Mouse (Mus musculus) heart, postnatal 14 days (tissue): ENCODE data around the gene Usp38. TPM values are rescaled to one million over a fixed set of nuclear protein-coding genes. Genes with fewer than 3 reads are reported as not detected.

Experiments
- DNase-seq, 2 experiments: peaks; one replicate each; pipeline ENCODE4 v3.0.0; 2021 to 2022
- intact Hi-C: fragments of 180-260 bp; cut with DNase I; formaldehyde crosslinking; loops from one replicate; pipeline ENCODE4 v1.15.1; 2025
- total RNA-seq, 2 experiments: library from RNA; stranded (reverse); gene quantifications; 2 replicates each; pipeline ENCODE4 v1.2.3; 2021

The Usp38 gene
- total RNA-seq, 2 experiments from 2014 or later, result 19.8 to 19.9 TPM

DNA sequence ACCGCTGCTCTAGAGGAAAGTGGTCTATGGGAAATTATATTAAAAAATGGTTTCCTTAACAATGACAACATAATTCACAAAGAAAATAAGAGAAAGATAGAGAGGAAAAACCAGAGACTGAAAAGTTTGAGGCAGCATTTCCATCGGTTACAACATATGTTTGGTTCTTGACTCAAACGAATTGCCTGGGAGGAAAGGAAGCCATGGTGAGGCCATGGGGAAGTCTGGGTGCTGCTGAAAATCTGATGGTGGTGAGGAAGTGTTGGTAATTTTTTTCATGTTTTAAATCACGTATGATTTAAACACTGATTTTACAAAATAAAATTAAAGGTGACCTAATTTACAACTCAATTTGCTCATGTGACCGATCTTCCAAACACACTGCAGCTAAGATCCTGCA lies 45.3 kb downstream of the Usp38 start:
- intact Hi-C loops, result no loop called here
- no peak for DNase-seq

DNA sequence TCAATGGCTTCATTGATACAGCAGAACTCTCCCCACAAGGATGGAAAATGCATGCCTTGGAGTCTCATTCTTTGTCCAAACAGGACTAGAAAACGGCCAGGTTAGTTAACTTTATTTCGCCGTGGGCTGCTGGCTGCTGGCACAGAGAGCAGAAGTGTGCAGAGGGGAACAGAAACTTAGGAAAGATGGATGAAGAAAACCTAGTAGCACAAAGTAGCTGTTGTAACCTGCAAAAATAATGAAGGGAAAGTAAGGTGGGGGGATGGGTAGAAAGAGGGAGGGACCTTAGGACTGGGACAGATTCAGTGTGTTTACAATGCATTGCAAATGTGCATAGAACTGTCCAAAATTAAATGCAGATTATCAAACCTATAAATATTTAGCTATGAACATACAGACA lies 51.6 kb downstream of the Usp38 start:
- intact Hi-C loops, result no loop called here
- no peak for DNase-seq

GRCm38 (mm10) chr8:80962592-80962983 lies 52.1 kb downstream of the Usp38 start:
- intact Hi-C loops, result no loop called here
- DNase-seq, result no peak

DNA sequence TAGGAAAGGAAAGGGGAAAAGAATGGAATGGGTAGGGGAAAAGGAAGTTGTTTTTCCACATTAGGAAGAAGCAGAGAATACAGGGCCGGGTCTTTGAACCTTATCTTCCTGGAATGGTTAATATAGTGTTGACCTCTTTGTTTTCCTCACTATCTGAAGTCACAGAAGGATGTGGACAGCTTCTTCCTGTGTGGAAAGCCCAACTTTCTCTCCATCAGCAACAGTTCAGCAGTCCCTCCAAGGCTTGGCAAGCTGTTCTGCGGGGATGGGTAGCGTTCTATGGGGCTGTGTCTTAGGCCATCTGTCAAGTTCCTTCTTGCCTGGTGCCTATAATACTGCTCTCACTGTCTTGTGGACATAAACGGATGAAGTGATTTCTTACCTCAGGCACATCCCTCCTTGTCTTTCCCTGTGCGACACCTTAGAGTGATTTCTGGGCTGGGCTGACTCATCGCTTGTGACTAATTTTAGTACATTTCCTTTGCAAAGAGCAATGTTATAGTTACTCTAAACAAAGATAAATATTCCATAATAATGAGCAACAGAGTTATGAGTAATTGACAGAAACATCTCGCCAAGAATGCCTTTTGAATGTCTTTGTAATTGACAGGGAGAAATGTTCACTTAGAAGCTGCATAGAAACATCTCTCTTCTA lies 52.7 kb downstream of the Usp38 start:
- no peak for DNase-seq
- intact Hi-C loops, result no loop called here

DNA sequence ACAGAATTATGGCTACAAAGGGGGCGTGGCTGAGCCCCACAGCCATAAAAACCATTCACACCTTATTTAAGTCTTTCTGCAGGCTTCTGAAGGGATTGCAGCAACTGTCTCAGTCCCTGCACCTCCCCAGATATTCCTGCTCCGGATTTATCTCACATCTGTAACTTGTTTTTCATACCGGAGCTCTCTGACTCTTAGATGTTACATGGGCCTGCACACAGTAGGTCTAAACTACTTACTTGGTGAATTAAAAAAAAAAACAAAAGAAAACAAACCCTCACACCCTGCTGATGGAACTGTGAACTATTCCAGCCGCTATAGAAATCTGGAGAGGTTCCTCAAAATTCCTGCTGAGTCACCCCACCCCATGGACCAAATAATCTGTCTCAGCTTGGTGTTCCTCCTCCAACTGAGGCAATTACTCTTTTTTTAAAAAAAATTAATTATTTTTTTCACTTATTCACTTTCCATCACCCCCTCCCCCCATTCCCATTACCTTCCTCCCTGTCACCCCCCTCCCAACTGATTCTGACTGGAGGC lies 53.6 kb downstream of the Usp38 start:
- no peak for DNase-seq
- intact Hi-C loops, result no loop called here

- no peak for DNase-seq
- intact Hi-C loops, result loop anchor here (5.0 kb wide), 1 partner anchor 62 kb away; no protein-coding TSS in a partner anchor
Observed at GRCm38 (mm10) chr8:80959588-80960268, 55.0 kb downstream of the Usp38 start.

DNA sequence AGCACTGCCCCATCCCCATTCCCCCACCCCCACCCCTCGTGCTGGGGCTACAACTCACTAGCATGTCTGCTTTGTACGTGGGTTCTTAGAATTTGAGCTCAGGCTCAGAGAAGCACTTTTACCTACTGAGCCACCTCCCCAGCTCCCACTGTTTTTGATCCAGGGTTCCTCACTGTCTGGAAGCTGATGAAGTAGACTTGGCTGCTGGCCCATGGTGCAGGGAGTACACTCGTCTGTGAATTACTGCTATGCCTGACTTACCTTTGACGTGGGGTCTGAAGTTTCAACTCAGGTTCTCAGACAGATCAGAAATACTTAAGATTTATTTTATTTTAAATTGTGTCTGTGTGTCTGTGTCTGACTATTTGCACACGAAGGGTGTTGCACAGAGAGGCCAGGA lies 57.0 kb downstream of the Usp38 start:
- DNase-seq, result no peak
- intact Hi-C loops, result loop anchor here (5.0 kb wide), 1 partner anchor 60 kb away; no protein-coding TSS in a partner anchor

DNA sequence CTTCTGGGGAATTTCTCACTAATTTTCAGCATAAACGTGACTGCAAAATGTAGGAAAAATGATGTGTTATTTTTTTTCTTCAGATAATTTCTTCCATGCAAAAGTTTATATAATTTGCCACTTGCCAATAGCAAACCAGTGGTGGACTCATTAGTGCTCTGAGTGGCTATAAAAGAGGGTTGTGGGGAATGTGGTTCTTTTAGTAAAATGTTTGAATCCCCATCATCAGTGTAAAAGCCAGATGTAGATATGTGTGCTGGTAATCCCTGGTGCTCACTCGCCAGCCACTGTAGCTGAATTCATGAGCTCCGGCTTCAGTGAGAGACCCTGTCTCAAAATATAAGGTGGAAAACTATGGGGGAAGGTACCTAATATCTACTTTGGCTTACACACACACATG lies 61.8 kb downstream of the Usp38 start:
- intact Hi-C loops, result no loop called here
- DNase-seq, result no peak

- DNase-seq, result no peak
- intact Hi-C loops, result no loop called here
Observed at GRCm38 (mm10) chr8:80952235-80952915, 62.4 kb downstream of the Usp38 start.

DNA sequence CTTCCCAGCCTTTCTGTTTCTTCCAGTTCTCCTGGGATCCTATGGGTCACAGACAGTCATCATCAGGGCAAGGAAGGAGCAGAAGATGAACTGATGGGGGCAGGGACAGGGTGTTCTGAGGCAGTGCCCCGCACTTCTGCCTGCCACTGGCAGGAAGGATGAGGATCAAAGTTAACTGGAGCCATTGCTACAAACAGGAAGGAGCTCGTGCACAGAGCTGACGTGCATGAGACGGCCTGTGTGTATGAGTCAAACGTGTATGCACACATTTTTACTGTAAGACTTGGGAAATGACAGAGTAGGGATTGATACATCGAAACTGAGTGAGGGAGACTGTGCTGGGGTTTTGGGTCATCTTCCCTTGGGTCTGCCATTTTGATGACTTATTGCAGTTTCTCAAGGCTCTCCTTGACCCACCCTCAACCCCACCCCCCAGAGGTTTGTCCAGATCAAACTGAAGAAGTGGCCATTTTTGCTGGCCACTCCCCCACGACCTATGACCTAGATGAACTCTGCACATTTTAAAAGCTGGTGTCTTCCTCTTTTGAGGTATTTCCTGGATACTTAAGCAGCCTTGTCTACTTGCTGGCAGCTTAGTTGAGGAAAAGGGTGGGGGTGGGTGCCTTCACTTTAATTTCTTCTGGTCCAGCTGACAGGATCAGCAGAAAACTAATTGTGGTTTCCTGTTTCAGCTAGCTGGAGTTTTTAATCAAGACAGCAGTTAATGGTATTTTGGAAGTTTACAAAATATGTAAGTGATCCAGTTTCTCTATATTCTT lies 66.1 kb downstream of the Usp38 start:
- DNase-seq, result peak in 1 of 2 experiments; percentile 18
- intact Hi-C loops, result no loop called here

DNA sequence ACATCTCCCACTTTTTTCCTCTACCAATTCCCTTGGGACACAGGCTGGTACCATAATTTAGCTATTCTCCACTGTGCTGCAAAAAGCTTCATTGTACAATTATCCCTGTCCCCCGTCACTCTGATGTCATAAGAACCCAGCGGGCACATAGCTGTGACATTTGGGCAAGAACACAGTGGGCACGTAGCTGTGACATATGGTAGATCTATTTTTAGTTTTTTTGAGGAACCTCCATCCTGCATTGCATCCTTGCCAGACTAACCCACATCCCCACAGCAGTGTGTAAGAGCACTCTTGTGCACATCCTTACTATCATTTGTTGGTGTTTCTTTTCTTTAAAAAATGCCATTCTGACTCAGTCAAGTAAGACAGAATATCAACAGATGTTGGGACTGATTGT lies 71.0 kb downstream of the Usp38 start:
- intact Hi-C loops, result no loop called here
- no peak for DNase-seq

DNA sequence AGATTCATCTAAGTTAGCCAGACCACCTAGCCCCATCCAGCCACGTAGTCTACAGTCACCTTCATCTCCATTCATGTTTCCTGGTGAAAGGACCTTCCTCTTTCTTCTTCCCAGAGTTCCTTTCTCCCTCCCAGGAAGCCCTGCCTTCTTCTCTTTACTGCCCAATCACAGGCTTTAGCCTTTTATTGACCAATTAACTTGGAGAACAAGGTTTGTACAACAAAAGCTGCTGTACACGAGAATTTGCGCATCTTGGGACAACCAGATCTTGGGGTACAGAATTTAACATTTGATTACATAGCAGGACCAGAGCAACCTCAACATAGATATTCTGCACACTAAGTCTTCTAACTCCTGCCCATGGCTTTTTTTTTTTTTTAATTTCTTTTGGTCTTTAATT lies 73.1 kb downstream of the Usp38 start:
- intact Hi-C loops, result no loop called here
- DNase-seq, result no peak

- intact Hi-C loops, result no loop called here
- DNase-seq, result peak; percentile 25 to 50
Observed at GRCm38 (mm10) chr8:80937814-80938650, 76.7 kb downstream of the Usp38 start.

Other genes with a start within 250 kb of the Usp38 start
- gene Gab1, start 134.4 kb downstream of the Usp38 start, total RNA-seq, result 10 to 100 TPM; 35.5 to 40.0 TPM